Mouse (Mus musculus) cerebellum, adult 11-12 months (tissue): ENCODE results near the gene Slc4a8.

Source experiments
- DNase-seq: peaks from one replicate; pipeline ENCODE4 v3.0.0; 2022

Slc4a8 gene

GRCm38 (mm10) chr15:100761419-100762185, at the start of gene Slc4a8:
Gene Slc4a8, plus strand, starts transcription at chr15:100761747.
- peak; percentile 92 for DNase-seq

- DNase-seq = no peak
These were observed 47.1 kb upstream of the Slc4a8 start for GRCm38 (mm10) chr15:100714470-100714869.

DNA sequence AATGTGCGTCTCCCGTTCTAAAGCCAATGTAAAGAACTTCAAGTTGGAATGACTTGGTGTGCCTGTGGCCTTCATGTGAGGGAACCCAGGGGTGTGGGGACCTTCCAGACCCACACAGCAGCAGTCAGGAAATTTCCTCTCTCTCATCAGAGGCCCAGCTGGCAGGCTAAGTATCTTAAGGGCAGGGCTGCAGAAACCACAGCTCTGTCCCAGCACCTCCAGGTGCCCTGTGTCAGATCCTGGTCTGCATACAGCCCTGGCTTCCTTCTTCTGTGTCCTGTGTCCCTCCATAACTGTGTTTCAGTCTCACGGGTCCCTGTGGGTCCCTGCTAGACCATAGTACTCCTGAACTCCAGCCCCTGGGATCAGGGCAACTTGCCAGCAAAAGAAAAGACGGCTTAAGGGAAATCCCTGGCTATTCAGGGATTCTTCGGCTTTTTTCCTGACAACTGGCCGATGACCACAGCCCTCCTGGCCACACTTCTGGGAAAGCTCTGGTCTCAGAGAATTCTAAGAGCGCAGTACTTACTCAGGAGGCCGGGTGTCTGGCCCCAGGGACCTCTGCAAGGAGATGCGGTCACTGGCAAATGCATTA, 46.1 kb upstream of the Slc4a8 start:
- no peak for DNase-seq

DNA sequence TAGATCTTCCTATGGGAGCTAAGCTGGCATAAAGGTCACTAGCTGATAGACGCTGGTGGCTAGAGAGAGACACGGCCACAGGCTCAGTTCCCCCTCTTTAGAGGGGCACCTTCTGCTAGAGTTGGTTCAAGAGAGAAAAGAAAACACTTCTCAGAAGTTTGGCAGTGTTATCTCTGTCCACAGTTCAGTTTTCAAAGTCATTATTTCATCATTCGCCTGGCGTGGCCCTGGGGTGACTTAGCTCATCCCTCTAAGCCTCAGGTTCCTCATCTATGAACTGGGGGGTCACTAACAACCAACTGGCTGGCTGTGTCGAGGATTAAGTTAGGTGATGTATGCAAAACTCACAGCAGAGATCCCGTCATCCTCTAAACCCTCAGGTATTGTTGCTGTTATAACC, 43.6 kb upstream of the Slc4a8 start:
- DNase-seq = no peak

DNA sequence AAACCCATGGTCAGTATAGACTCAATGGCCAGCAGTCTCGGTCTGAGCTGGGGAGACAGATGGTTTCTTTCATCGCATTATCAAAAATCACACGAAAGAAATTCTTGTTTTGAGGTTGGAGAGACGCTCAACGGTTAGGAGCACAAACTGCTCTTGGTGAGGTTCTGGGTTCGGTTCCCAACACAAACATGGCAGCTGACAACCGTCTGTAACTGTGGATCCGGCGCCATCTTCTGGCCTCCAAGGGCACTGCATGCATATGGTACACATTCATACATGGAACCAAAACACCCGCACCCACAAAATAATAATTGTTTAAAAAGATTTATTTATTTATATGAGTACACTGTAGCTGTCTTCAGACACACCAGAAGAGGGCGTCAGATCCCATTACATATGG, 43.0 kb upstream of the Slc4a8 start:
- no peak for DNase-seq

DNA sequence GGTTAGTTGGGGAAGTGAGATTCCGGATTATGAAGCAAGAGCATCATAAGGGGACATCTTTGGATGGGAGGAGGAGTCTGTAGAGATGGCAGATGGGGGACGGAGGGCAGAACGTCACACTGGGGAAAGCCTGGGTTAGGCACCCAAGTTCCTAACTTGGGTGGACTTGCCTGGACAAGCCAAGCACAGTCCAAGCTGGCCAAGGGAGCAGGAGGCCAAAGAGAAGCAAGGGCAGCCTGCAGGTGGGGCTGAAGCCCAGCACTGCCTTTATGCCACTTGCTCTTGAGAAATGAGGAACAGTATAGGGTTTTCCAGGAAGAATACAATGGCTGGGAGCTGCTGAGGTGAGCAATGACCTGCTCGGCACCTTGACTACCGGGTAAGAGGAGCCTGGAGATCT, 42.3 kb upstream of the Slc4a8 start:
- DNase-seq = no peak

DNA sequence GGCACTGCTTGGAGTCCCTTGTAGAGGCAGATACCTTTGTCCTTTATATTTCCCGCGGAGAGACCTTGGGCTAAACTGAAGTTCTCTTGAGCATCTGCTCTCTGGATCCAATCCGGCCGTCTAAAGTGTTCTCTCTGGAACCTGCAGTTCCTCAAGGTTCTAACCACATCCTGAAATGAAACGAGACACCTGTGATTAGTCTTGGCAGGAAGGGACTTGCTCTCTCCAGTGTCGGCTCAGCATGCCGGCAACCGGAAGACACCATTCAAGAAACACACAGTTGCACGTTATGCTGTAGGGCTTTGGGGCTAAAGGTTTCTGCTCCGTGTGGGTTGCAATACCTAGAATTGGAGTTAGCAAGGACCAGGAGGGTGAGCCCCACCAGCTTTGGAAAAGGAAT, 41.5 kb upstream of the Slc4a8 start:
- no peak for DNase-seq

GRCm38 (mm10) chr15:100721445-100721844, 40.1 kb upstream of the Slc4a8 start:
- DNase-seq = no peak

GRCm38 (mm10) chr15:100722026-100722425, 39.5 kb upstream of the Slc4a8 start:
- DNase-seq = no peak

- no peak for DNase-seq
These were observed 39.0 kb upstream of the Slc4a8 start for GRCm38 (mm10) chr15:100722564-100722963.

GRCm38 (mm10) chr15:100723505-100723904, 38.0 kb upstream of the Slc4a8 start:
- DNase-seq = no peak

- DNase-seq = no peak
These were observed 34.8 kb upstream of the Slc4a8 start for GRCm38 (mm10) chr15:100726721-100727120.

GRCm38 (mm10) chr15:100727834-100728233, 33.7 kb upstream of the Slc4a8 start:
- no peak for DNase-seq

DNA sequence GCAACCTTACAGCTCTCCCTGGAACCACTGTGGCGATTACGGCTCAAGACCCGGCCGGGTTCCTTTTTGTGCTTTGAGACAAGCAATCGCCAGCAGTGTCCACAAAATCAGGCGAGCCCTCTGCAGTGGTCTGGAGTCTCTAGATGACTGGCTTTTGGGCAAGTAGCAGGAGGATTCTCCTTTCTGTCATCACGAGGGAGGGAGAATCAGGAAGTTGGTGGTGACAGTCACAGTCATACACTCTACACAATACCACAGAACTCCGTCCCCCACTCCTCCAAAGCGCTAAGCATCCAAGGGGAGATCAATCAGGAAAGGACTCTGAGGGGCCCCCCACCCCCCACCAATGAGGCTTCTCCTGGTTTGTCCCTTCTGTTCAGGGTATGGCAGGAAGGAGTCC, 33.0 kb upstream of the Slc4a8 start:
- DNase-seq = no peak

DNA sequence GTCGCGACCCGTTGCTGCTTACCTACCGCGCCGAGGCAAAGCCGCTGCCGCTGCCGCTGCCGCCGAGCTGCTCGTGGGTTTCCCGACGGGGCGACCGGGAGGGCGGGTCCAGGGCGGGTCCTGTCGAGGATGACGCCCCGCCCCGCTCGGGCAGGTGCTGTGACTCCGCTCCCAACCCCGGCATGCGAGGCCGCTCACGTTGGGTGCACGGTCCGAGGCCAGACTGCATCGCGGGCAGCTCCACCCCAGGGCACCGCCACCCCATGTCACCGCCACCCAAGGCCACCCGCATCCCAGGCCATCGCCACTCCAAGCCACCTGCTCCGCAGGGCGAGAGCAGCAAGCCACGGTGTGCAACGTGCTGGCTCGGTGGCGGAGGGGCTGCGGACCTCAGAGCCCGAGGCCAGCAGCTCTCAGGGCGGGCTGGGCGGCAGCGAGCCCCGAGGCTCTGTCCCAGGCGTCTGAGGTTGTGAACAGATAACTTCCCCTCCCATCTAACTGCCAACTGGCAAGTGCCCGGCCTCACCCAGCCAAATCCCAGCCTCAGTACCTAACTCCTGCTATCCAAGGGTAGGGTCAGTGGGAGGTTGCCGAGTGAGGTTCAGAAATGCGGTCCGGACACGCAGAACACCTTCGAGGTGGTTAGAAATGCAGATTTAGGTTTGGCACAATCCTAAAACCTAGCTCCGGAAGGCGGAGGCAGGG, 32.1 kb upstream of the Slc4a8 start, which contains the start of gene Galnt6:
TSS of gene Galnt6 (minus strand) at position 96 of the 705 bp plus-strand sequence.
- no peak for DNase-seq

- no peak for DNase-seq
These were observed 30.5 kb upstream of the Slc4a8 start for GRCm38 (mm10) chr15:100731081-100731480.

DNA sequence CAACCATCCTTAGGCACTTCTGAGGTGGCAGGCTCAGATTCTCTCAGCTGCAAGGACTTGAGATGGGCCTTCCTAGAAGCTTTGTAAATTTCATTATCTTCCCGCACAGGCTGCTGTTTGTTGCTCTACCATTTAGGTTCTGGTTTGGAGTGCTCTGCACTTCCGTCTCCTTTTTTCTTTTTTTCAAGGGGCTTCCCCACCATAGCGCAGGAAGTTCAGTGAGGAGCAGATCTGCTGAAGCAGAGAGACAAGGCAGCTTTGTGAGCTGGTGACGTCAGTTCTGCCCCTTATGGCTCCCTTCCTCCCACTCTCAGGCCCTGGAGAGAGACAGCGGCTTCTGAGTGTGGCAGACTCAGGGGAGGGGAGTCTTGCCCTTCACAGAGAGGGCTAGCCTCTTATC, 29.0 kb upstream of the Slc4a8 start:
- no peak for DNase-seq

DNA sequence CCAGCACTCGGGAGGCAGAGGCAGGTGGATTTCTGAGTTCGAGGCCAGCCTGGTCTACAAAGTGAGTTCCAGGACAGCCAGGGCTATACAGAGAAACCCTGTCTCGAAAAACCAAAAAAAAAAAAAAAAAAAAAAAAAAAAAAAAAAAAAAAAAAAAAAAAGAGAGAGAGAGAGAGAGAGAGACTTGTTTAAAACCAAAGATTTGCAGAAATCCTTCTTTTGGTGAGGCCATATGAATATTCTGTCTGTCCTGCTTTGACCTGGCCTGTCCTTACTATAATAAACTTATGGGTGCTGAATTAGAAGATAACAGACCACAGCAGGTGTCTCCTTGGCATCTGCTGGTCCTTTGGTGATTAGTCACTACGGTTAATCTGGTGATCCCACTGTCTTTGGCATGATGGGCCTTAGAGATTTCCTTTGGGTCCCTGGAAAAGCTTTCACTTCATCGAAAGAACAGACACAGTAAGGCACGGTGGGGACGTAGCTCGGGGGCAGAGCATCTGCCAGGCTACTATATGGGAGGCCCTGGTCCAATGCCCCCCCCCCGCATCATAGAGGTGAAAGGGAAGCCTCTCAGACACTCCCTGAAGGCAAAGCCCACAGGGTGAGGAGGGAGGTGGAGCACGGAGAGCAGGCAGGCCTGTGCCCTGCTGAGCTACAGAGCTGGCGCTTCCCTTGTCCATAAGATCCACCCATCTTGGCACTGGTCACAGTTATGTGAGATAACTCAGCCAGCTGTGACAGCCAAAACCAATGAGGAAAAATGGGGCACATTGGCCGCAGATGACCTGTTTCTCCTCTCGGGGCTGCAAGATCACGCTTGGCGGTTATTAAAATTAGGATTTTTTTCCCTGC, 26.2 kb upstream of the Slc4a8 start:
- no peak for DNase-seq

GRCm38 (mm10) chr15:100735953-100736300, 25.6 kb upstream of the Slc4a8 start:
- DNase-seq = no peak

- DNase-seq = no peak
These were observed 23.9 kb upstream of the Slc4a8 start for GRCm38 (mm10) chr15:100737667-100738066.

DNA sequence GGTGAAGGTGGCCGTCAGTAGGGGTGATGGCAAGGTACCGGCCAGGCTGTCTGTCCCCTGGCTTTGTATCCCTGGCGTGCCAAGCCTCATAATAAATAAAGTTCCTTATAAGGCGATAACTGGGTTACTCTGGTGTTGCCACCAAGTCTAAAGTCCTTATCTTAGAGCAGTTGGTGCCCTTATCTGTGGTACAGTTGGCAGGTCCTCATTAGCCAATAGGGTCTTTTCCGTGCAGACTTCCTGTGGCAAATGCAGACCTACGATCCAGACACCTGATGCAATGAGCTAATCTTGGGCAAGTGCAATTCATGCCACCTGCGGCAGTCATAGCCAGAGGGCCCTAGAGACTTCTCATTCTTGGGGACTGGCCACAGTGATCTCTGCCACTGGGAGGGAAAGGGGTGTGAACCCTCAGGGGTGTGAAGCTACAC, 23.2 kb upstream of the Slc4a8 start:
- no peak for DNase-seq

DNA sequence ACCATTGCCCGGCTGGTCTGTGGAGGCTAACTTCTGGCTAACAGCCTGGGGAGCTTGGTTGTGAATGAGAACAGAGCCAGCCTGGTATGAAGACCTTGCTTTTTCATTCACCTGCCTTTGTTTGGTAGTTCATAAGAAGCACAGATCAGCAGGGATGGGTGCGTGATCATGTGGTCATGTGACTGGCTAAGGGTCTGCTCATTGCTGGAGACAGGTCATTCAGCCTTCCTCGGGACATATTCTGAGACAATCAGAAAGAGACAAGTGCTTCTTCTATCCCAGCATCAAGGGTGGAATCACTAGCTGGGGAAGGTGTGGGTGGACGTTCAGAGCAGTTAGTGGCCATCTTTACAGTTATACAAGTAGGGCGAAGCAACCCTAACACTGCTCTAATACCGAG, 22.1 kb upstream of the Slc4a8 start:
- no peak for DNase-seq

- DNase-seq = no peak
These were observed 18.3 kb upstream of the Slc4a8 start for GRCm38 (mm10) chr15:100743238-100743637.
